8 mouse cellular contexts compared by ENCODE assay signal in the genomic region with DNA sequence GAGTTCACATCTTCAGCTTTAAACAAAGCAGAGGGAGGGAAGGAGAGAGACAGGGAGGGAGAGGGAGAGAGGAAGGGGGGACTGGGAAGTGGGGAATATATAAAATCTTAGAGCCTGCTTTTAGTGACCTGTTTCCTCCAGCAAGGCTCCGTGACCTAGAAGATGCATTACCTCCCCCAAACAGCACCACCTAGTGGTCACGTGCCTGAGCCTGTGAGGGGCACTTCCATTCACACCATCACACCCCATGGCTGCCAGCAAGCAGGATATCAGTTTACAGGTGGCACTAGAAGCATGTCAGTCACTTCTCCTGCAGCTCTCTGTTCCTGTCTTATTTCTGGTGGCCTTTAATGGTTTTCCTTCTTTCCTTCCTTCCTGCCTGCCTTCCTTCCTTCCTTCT.
DNase-seq lines count a peak whose midpoint lies in the region; ATAC-seq lines count a peak whose summit lies in the region.

No protein-coding gene starts in this region.

- ATAC-seq in activated CD4-positive, CD25-positive, alpha-beta regulatory T cell, adult 4 months: peak; percentile 33
- ATAC-seq in megakaryocyte, adult 5-6 weeks (ENCODE audit: poor library complexity, severe bottlenecking): 0 out of 2 replicates have a peak, but pooled peaks have one; percentile 31

- DNase-seq in cerebellum, postnatal 14 days: peak; percentile 31 to 48
- no peak for DNase-seq in cerebellum, adult 9-11 months
- DNase-seq in 3T3-L1 (ENCODE audit: low read depth, low spot score): peak; percentile 35
- DNase-seq in right cerebral cortex, postnatal 14 days: no peak
- DNase-seq in urinary bladder, postnatal 10 days (ENCODE audit: low spot score): no peak
- DNase-seq in layer of hippocampus, postnatal 14 days (ENCODE audit: low spot score in 2 of 2): no peak

Comparison
In these comparisons a context has a peak if more than half of its experiments do, and no peak if none do; other contexts are left out.
1. DNase-seq: peak in cerebellum, postnatal 14 days (2 of 2) and 3T3-L1 (single experiment); none in cerebellum, adult 9-11 months (single experiment), right cerebral cortex, postnatal 14 days (single experiment), urinary bladder, postnatal 10 days (single experiment) and layer of hippocampus, postnatal 14 days (0 of 2).